Mouse (Mus musculus) urinary bladder, adult 2 months (tissue): Measurements from ENCODE around the gene Slc38a4. TPM values are rescaled to one million over a fixed set of nuclear protein-coding genes. Genes with fewer than 3 reads are reported as not detected.

Experiments used
- DNase-seq: peaks from one replicate; pipeline ENCODE4 v3.0.0; 2022; ENCODE audit warnings: low spot score
- polyA plus RNA-seq: library from polyadenylated mRNA; depleted of rRNA; stranded (reverse); fragments of >200 nt; gene quantifications from 2 replicates; pipeline ENCODE4 v1.2.3, GENCODE M21; 2012; rRNA removed

The Slc38a4 gene
- 4.1 and 4.9 TPM in 2 replicates for polyA plus RNA-seq

- no peak for DNase-seq
These were observed at the start of gene Slc38a4 for GRCm38 (mm10) chr15:97055794-97056193. Gene Slc38a4 (minus strand): TSS chr15:97055956.

DNA sequence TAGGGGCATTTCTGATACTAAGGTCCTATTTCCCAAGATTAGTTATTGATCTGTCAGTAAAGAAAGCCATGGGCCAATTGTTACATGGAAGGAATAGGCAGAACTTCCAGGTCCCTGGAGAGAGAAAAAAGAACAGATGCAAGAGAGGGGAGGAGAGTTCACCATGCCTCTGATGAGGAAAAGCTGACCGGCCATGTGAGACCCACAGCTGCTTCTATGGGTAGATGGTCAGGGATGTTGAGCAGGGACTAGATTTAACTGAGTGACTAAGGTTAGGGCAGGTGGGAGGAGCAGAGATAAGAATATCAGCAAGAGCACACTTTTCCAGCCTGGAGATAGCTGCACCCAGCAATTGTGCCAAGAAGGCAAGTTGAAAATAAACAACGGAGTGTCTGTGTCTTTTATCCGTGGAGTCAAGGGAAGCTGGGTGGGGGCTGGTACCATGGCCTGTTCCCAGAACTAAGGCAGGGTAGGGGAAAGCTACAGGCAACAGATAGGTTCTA lies 49.2 kb upstream of the Slc38a4 start:
- no peak for DNase-seq

- DNase-seq, result no peak
These were observed 48.3 kb upstream of the Slc38a4 start for GRCm38 (mm10) chr15:97104048-97104447.

DNA sequence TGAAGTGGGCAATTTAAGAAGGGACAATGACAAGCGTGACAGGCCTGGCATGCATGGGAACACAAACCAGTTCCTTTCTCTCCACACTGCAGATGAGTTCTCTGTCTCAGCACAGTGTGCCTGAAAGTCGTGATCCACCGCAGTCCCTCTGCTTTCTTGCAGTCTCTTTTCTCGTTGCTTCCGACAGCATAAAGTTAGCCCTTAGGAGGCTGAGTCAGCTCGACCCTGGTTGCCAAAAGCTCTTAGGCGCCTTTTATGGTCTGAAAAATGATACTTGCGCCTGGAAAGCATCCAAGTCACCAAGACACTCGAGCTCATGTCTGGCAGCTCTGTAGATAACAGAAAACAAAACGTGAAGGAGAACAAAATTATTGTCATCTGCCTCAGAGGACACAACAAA lies 47.1 kb upstream of the Slc38a4 start:
- no peak for DNase-seq

- DNase-seq, result no peak
These were observed 46.4 kb upstream of the Slc38a4 start for GRCm38 (mm10) chr15:97102181-97102580.

DNA sequence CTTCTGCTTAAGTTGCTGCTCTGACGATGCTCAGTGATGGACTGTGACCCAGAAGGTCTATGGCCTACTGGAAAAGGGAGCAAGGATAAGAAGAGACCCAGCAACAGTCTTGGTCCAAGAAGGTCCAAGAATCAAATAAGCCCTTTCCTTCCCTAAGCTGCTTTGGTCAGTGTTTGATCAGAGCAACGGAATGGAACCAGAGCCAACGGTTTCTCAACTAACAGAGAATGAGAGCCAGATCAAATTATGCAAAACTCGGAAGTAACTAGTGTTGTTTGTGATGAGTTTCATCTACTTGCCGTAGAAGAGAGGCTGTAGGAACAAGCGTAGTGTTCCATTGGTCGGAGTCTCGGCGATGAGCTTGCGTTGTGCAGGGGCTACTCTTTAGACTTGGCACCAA lies 43.3 kb upstream of the Slc38a4 start:
- DNase-seq, result no peak

- DNase-seq, result no peak
These were observed 41.8 kb upstream of the Slc38a4 start for GRCm38 (mm10) chr15:97097548-97097947.

DNA sequence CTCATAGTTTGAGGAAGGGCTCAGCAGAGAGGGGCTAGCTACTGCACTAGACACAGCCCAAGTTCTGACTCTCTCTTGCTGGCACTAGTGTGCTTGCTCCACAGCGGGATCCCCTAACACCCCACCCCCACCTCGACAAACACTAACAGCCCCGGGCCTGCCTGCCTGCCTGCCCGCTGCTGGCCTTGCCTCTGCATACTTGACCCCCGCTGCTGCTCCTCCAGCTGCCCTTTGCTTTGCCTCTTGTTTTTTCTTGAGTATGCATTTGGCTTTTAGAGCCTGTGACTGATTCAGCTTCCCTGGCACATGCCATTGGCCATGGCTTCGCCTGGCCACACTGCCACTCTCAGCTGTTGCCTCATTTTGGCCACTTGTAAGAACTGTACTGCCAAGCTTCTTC lies 33.8 kb upstream of the Slc38a4 start:
- DNase-seq, result no peak

- DNase-seq, result no peak
These were observed 30.1 kb upstream of the Slc38a4 start for GRCm38 (mm10) chr15:97085833-97086232.

DNA sequence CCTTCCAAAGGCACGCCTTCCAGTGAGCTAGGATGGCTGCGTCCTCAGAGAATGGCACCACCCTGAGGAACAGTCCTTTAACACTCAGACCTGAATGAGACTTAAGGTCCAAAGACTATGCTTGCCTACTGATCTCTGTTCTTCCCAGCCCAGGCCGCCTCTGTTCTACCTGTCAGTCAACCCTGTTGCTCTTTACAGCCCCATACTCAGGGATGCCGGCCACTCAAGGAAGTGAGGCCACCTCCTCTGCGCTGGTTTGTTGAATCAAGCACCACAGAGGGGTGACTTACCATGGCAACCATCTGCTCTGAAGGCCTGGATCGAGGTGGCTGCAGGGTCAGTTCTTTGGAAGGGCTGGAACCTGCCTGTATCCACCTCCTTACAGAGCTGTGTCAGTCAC lies 21.9 kb upstream of the Slc38a4 start:
- DNase-seq, result no peak

GRCm38 (mm10) chr15:97076092-97076491 lies 20.3 kb upstream of the Slc38a4 start:
- DNase-seq, result no peak

GRCm38 (mm10) chr15:97075240-97075639 lies 19.5 kb upstream of the Slc38a4 start:
- no peak for DNase-seq

- DNase-seq, result no peak
These were observed 17.4 kb upstream of the Slc38a4 start for GRCm38 (mm10) chr15:97072859-97073826.

GRCm38 (mm10) chr15:97067340-97068136 lies 11.8 kb upstream of the Slc38a4 start:
- no peak for DNase-seq

DNA sequence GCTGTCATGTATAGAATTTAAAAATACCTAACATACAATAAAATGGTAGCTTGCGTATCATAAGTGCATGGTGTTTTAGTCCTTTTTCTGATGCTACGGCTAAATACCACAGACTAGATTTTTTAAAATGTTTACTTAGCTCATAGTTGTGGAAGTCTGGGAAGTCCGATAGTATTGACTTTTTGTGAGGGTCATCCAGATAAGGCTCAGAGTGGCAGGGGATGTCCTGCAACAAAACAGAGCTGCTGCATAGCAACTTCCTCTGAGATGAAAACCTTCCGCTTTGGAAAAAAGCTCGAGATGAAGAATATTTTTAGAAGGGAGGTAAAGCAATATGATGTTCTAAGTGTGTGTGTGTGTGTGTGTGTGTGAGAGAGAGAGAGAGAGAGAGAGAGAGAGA lies 11.2 kb upstream of the Slc38a4 start:
- DNase-seq, result no peak

GRCm38 (mm10) chr15:97063211-97063610 lies 7.5 kb upstream of the Slc38a4 start:
- DNase-seq, result no peak

GRCm38 (mm10) chr15:97060973-97061372 lies 5.2 kb upstream of the Slc38a4 start:
- DNase-seq, result no peak

DNA sequence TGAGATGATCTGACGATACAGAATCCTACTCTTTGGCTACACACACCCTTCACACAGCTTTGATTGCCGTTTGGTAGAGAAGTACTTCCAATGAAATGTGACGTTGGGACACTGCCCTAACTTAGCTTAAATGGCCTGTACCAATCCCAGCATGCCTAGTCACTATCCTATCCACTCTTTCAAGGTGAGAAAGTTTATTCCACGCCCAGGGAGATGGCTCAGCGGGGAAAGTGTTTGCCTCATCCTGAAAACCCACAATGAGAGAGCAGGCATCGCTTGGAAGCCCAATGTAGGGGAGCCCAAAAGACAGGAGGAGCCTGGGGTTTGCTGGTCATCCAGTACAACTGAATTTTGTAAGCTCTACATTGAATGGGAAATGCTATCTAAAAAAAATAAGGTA lies 4.8 kb upstream of the Slc38a4 start:
- DNase-seq, result no peak

- no peak for DNase-seq
These were observed 4.3 kb upstream of the Slc38a4 start for GRCm38 (mm10) chr15:97060102-97060501.

DNA sequence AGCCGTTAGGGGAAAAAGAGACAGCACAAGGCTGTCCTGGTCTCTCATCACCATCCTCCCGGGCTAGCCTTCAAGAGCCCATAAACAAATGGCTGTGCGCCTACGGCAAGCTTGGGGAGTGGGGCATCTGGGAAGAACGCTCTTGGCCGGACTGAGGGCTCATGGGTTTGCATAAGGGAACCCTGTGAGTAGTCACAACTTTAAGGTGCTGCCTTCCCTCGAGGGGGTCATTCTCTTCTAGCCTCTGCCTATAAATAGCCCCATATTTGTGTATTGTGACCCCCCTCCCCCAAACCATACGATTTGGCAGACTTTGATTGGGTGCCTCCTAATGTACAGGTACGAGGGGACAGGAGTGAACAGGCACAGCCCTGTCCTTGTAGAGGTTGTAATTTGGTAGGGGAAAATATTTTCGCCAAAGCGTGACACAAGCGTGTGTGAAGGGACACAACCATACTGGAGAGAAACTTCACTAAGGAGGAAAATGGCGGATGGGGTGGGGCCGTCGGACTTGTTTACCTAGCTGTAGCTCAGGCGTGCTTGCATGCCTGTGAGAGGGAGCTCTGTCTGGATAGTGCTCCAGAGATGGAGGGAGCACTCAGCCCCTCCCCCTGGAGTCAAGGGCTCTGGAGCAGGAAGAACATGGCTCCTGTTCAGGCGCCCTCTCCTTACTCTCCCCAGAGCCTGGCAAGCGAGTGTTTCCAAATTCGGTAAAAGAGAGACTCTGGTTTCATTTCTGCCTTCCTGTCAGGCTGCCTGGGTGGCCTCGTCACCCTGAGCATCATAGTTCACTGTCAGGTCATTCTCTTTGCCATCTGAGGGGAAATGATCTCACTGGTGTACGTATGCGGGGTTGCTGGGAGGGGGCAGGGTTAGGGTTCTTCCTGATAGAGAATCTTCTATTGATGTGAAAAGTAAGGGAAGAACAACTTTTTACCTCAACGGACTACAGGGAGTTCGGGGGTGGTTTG lies 3.6 kb upstream of the Slc38a4 start:
- DNase-seq, result no peak

GRCm38 (mm10) chr15:97054767-97055489 lies 828 bp downstream of the Slc38a4 start:
- DNase-seq, result no peak
